Mouse (Mus musculus) lung, postnatal 0 days (tissue): ENCODE measurements at regions not wholly inside any gene's neighbourhood (a gene's known extent, or its start where the extent isn't known, plus 50 kb on each side); places are given as distances from the start of the nearest gene placed in this dataset.

Experiments used
- CTCF ChIP-seq: IDR thresholded peaks from 2 replicates; pipeline ENCODE4 v1.5.1; 2016; ENCODE audit warnings: antibody characterized with exemption, mild to moderate bottlenecking
- EP300 ChIP-seq: IDR thresholded peaks from 2 replicates; pipeline ENCODE4 v1.6.1; 2016; ENCODE audit warnings: antibody characterized with exemption, mild to moderate bottlenecking, control low read depth

GRCm38 (mm10) chr6:78757619-78758018, 288.9 kb upstream of the Reg3g start:
- TF ChIP-seq CTCF (no peak; the same call in 1 of the 2 replicates), EP300 (no peak)
